Mouse (Mus musculus) liver, embryonic 14.5 days (tissue): Measurements from ENCODE around the gene Apbb2.

Experiments used
- CTCF ChIP-seq: IDR thresholded peaks from 2 replicates; pipeline ENCODE4 v1.5.1; 2016; ENCODE audit warnings: antibody characterized with exemption, low read depth, control low read depth
- EP300 ChIP-seq: IDR thresholded peaks from 2 replicates; pipeline ENCODE4 v1.6.1; 2016; ENCODE audit warnings: antibody characterized with exemption, low read depth

GRCm38 (mm10) chr5:66294952-66295351 lies 323.6 kb downstream of the Apbb2 start:
- TF ChIP-seq EP300 (no peak), CTCF (no peak)
